ENCODE assay signal across 15 mouse cellular contexts in the genomic region with DNA sequence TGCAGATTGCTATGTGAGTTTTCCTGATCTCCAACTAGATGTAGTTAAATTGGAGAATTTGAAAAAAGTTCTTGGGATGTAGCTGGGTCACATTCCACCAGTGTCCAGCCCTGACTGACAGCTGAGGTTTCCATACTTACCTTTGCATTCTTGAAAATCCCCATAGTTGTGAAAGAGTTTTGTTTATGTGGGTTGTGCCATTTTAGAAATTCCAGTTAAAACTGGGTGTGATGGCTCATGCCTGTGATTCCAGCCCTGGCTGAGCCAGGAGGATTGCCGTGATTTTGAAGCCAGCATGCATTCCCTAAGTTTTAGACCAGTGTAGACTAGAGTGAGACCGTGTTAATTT.
"Had no signal": no experiment of that assay in that cellular context is flagged by ENCODE, and none has a peak within 500 bp of the region (broad histone marks: within the 10 kb centered on the region; RNA-seq: fewer than 3 reads in every experiment).

No protein-coding gene starts in this region.

- DNase-seq: retina, postnatal 1 day; right cerebral cortex, adult 18-20 months; right cerebral cortex, postnatal 14 days; right cerebral cortex, postnatal 25 days; right cerebral cortex, postnatal 4 days; spleen, adult 18-20 months; thymus, adult 18-20 months; thymus, adult 2 months; thymus, postnatal 14 days; thymus, postnatal 25 days; thymus, postnatal 36 days; thymus, postnatal 4 days had no signal

- H3K9me3 ChIP-seq: neural tube, embryonic 15.5 days; stomach, embryonic 15.5 days had no signal

- H3K4me2 ChIP-seq: neural tube, embryonic 15.5 days; stomach, embryonic 15.5 days had no signal

- H3K4me3 ChIP-seq: neural tube, embryonic 15.5 days; stomach, embryonic 15.5 days had no signal

- H3K9ac ChIP-seq: neural tube, embryonic 15.5 days; stomach, embryonic 15.5 days had no signal

- H3K4me1 ChIP-seq: neural tube, embryonic 15.5 days; stomach, embryonic 15.5 days had no signal

- H3K27ac ChIP-seq: neural tube, embryonic 15.5 days; stomach, embryonic 15.5 days; stomach, postnatal 0 days had no signal

- H3K27me3 ChIP-seq: neural tube, embryonic 15.5 days; stomach, embryonic 15.5 days had no signal
